Mouse (Mus musculus): ENCODE measurements around the gene Pah. TPM values are rescaled to one million over a fixed set of nuclear protein-coding genes. Genes with fewer than 3 reads are reported as not detected.

The Pah gene
- polyA plus RNA-seq (2015; fragmentation: Nextera tagmentation; extraction: Ambion mirVana), result 0.17 and 0.36 TPM in 2 replicates

GRCm38 (mm10) chr10:87521646-87522045 lies at the start of gene Pah:
Gene Pah, plus strand, starts transcription at chr10:87521795.
- DNase-seq (ENCODE audit: low spot score) (no peak), ATAC-seq (ENCODE audit: low FRiP score, low TSS enrichment) (no peak)
- no peak within 1 kb of the TSS for H3K4me3 ChIP-seq (ENCODE audit: low read depth, low read length)
- H3K27me3 ChIP-seq (ENCODE audit: control insufficient read depth, insufficient read depth, low read length), result no peaks in the 10 kb centered on the region
- TF ChIP-seq CTCF (IDR thresholded peaks at IDR 0.05; ENCODE audit: low read depth), result no peak
- TF ChIP-seq EP300 (optimal IDR thresholded peaks at IDR 0.05), result no peak
- H3K36me3 ChIP-seq (ENCODE audit: control insufficient read depth, insufficient read depth, low read length), result no peaks in the 10 kb centered on the region
- 81% methylated on average over 5 of the region's 5 CpGs for WGBS
- H3K4me2 ChIP-seq (replicated peaks; ENCODE audit: low read depth), result no peak within 1 kb of the TSS
- no peak within 1 kb of the TSS for H3K9ac ChIP-seq (ENCODE audit: low read length)
- H3K27ac ChIP-seq (replicated peaks), result no peak within 1 kb of the TSS
- no peaks in the 10 kb centered on the region for H3K4me1 ChIP-seq (replicated peaks; ENCODE audit: control insufficient read depth, insufficient read depth)
- no peaks in the 10 kb centered on the region for H3K9me3 ChIP-seq (ENCODE audit: control insufficient read depth, low read length)

GRCm38 (mm10) chr10:87473475-87474131 lies 48.0 kb upstream of the Pah start:
- TF ChIP-seq EP300 (optimal IDR thresholded peaks at IDR 0.05) (no peak), CTCF (IDR thresholded peaks at IDR 0.05; ENCODE audit: low read depth) (no peak)

GRCm38 (mm10) chr10:87474971-87475370 lies 46.6 kb upstream of the Pah start:
- H3K27me3 ChIP-seq (ENCODE audit: control insufficient read depth, insufficient read depth, low read length), result no peaks in the 10 kb centered on the region
- ATAC-seq (ENCODE audit: low FRiP score, low TSS enrichment) (no peak), DNase-seq (ENCODE audit: low spot score) (no peak)
- 79% methylated on average over 2 of the region's 2 CpGs for WGBS
- TF ChIP-seq CTCF (IDR thresholded peaks at IDR 0.05; ENCODE audit: low read depth), result no peak
- TF ChIP-seq EP300 (optimal IDR thresholded peaks at IDR 0.05), result no peak
- H3K4me3 ChIP-seq (ENCODE audit: low read depth, low read length), result no peak overlapping the region
- no peak overlapping the region for H3K4me2 ChIP-seq (replicated peaks; ENCODE audit: low read depth)
- no peak overlapping the region for H3K27ac ChIP-seq (replicated peaks)
- H3K36me3 ChIP-seq (ENCODE audit: control insufficient read depth, insufficient read depth, low read length), result no peaks in the 10 kb centered on the region
- no peaks in the 10 kb centered on the region for H3K9me3 ChIP-seq (ENCODE audit: control insufficient read depth, low read length)
- no peak overlapping the region for H3K9ac ChIP-seq (ENCODE audit: low read length)
- no peaks in the 10 kb centered on the region for H3K4me1 ChIP-seq (replicated peaks; ENCODE audit: control insufficient read depth, insufficient read depth)

More at GRCm38 (mm10) chr10:87473475-87474131, 48.0 kb upstream of the Pah start:
- H3K4me1 ChIP-seq (replicated peaks; ENCODE audit: control insufficient read depth, insufficient read depth), result no peaks in the 10 kb centered on the region
- no peak overlapping the region for H3K9ac ChIP-seq (ENCODE audit: low read length)
- WGBS, result 70% methylated on average over 10 of the region's 10 CpGs
- no peaks in the 10 kb centered on the region for H3K9me3 ChIP-seq (ENCODE audit: control insufficient read depth, low read length)
- no peaks in the 10 kb centered on the region for H3K27me3 ChIP-seq (ENCODE audit: control insufficient read depth, insufficient read depth, low read length)
- H3K4me3 ChIP-seq (ENCODE audit: low read depth, low read length), result no peak overlapping the region
- no peak overlapping the region for H3K4me2 ChIP-seq (replicated peaks; ENCODE audit: low read depth)
- ATAC-seq (ENCODE audit: low FRiP score, low TSS enrichment) (no peak), DNase-seq (ENCODE audit: low spot score) (no peak)
- H3K27ac ChIP-seq (replicated peaks), result no peak overlapping the region
- no peaks in the 10 kb centered on the region for H3K36me3 ChIP-seq (ENCODE audit: control insufficient read depth, insufficient read depth, low read length)

GRCm38 (mm10) chr10:87477895-87478294 lies 43.7 kb upstream of the Pah start:
- no peak for TF ChIP-seq CTCF (IDR thresholded peaks at IDR 0.05; ENCODE audit: low read depth)
- TF ChIP-seq EP300 (optimal IDR thresholded peaks at IDR 0.05), result no peak
- DNase-seq (ENCODE audit: low spot score) (no peak), ATAC-seq (ENCODE audit: low FRiP score, low TSS enrichment) (no peak)
- Histone ChIP-seq H3K4me2 (replicated peaks; ENCODE audit: low read depth) (no peak overlapping the region), H3K9ac (ENCODE audit: low read length) (no peak overlapping the region), H3K27me3 (ENCODE audit: control insufficient read depth, insufficient read depth, low read length) (0 out of 2 replicates have a peak, but pooled peaks cover 2% of the 10 kb centered on the region), H3K27ac (replicated peaks) (no peak overlapping the region), H3K36me3 (ENCODE audit: control insufficient read depth, insufficient read depth, low read length) (no peaks in the 10 kb centered on the region), H3K9me3 (ENCODE audit: control insufficient read depth, low read length) (no peaks in the 10 kb centered on the region), H3K4me3 (ENCODE audit: low read depth, low read length) (no peak overlapping the region), H3K4me1 (replicated peaks; ENCODE audit: control insufficient read depth, insufficient read depth) (no peaks in the 10 kb centered on the region)
- 56% methylated on average over 5 of the region's 5 CpGs for WGBS

- ATAC-seq (ENCODE audit: low FRiP score, low TSS enrichment), result no peak
- H3K27me3 ChIP-seq (ENCODE audit: control insufficient read depth, insufficient read depth, low read length), result peaks cover 15% of the 10 kb centered on the region; the same call in 1 of the 2 replicates
- H3K4me2 ChIP-seq (replicated peaks; ENCODE audit: low read depth), result no peak overlapping the region
- no peaks in the 10 kb centered on the region for H3K4me1 ChIP-seq (replicated peaks; ENCODE audit: control insufficient read depth, insufficient read depth)
- H3K4me3 ChIP-seq (ENCODE audit: low read depth, low read length), result no peak overlapping the region
- no peak for TF ChIP-seq CTCF (IDR thresholded peaks at IDR 0.05; ENCODE audit: low read depth)
- TF ChIP-seq EP300 (optimal IDR thresholded peaks at IDR 0.05), result no peak
- H3K9me3 ChIP-seq (ENCODE audit: control insufficient read depth, low read length), result no peaks in the 10 kb centered on the region
- H3K9ac ChIP-seq (ENCODE audit: low read length), result no peak overlapping the region
- no peaks in the 10 kb centered on the region for H3K36me3 ChIP-seq (ENCODE audit: control insufficient read depth, insufficient read depth, low read length)
- DNase-seq (ENCODE audit: low spot score), result no peak
- no peak overlapping the region for H3K27ac ChIP-seq (replicated peaks)
- WGBS, result 5% methylated on average over 17 of the region's 17 CpGs
These were observed 36.5 kb upstream of the Pah start for GRCm38 (mm10) chr10:87484831-87485720.
